Mouse (Mus musculus) liver, embryonic 12.5 days (tissue): ENCODE results near the gene Triml2. TPM values are rescaled to one million over a fixed set of nuclear protein-coding genes. Genes with fewer than 3 reads are reported as not detected.

Experiments
- ATAC-seq: fragments of 200-750 bp; cut with Nextera tagmentation; 2 replicates; pipeline ENCODE4 v1.8.0; 2017; ENCODE audit warnings: moderate number of reproducible peaks, mild to moderate bottlenecking, moderate library complexity
- H3K27ac ChIP-seq: fragments of 300-500 bp; sonication (generic); 2 replicates; pipeline ENCODE4 v1.5.1; 2016; ENCODE audit warnings: mild to moderate bottlenecking
- H3K27me3 ChIP-seq: fragments of 300-500 bp; sonication (generic); replicated peaks from 2 replicates; pipeline ENCODE4 v1.6.1; 2016; ENCODE audit warnings: mild to moderate bottlenecking, moderate library complexity
- H3K36me3 ChIP-seq: fragments of 300-500 bp; sonication (generic); 2 replicates; pipeline ENCODE4 v1.6.1; 2016; ENCODE audit warnings: mild to moderate bottlenecking, moderate library complexity
- H3K4me1 ChIP-seq: fragments of 300-500 bp; sonication (generic); 2 replicates; pipeline ENCODE4 v1.6.1; 2016
- H3K4me2 ChIP-seq: fragments of 300-500 bp; sonication (generic); 2 replicates; pipeline ENCODE4 v1.6.1; 2016; ENCODE audit warnings: mild to moderate bottlenecking, moderate library complexity
- H3K4me3 ChIP-seq: fragments of 300-500 bp; sonication (generic); 2 replicates; pipeline ENCODE4 v1.5.1; 2016; ENCODE audit warnings: mild to moderate bottlenecking, moderate library complexity
- H3K9ac ChIP-seq: fragments of 300-500 bp; sonication (generic); 2 replicates; pipeline ENCODE4 v1.6.1; 2016; ENCODE audit warnings: mild to moderate bottlenecking, moderate library complexity
- H3K9me3 ChIP-seq: fragments of 300-500 bp; sonication (generic); replicated peaks from 2 replicates; pipeline ENCODE4 v1.6.1; 2016; ENCODE audit warnings: mild to moderate bottlenecking, moderate library complexity
- WGBS: fragments of 180-500 bp; shearing (Covaris S2); methylation state at CpG from one replicate; pipeline ENCODE4 v1.1.7; 2016; ENCODE audit not compliant: insufficient replicate concordance; 5-methylcytosine and 5-hydroxymethylcytosine counted together
- polyA plus RNA-seq: library from polyadenylated mRNA; unstranded; fragments of >200 nt; fragmentation: Nextera tagmentation; extraction: Ambion mirVana; gene quantifications from 2 replicates; pipeline ENCODE4 v1.2.1, GENCODE M21; 2016

Gene Triml2
- polyA plus RNA-seq = not detected in 2 replicates

- WGBS = 80% methylated on average over 13 of the region's 13 CpGs
- Histone ChIP-seq H3K9me3 (no peaks in the 10 kb centered on the region), H3K27ac (no peak within 1 kb of the TSS), H3K36me3 (no peaks in the 10 kb centered on the region), H3K27me3 (no peaks in the 10 kb centered on the region), H3K4me3 (no peak within 1 kb of the TSS), H3K4me1 (no peaks in the 10 kb centered on the region), H3K9ac (no peak within 1 kb of the TSS), H3K4me2 (no peak within 1 kb of the TSS)
- no peak for ATAC-seq
Observed at GRCm38 (mm10) chr8:43180054-43180690, at the start of gene Triml2. TSS of gene Triml2 (plus strand) at chr8:43180541.

GRCm38 (mm10) chr8:43141386-43141785 lies 39.0 kb upstream of the Triml2 start, which contains the start of gene Triml1:
TSS of gene Triml1 (minus strand) at chr8:43141486.
- WGBS = 67% methylated on average over 2 of the region's 2 CpGs
- Histone ChIP-seq H3K36me3 (no peaks in the 10 kb centered on the region), H3K27ac (no peak within 1 kb of the TSS), H3K27me3 (no peaks in the 10 kb centered on the region), H3K4me3 (no peak within 1 kb of the TSS), H3K9ac (no peak within 1 kb of the TSS), H3K9me3 (no peaks in the 10 kb centered on the region), H3K4me1 (no peaks in the 10 kb centered on the region), H3K4me2 (no peak within 1 kb of the TSS)
- ATAC-seq = no peak

DNA sequence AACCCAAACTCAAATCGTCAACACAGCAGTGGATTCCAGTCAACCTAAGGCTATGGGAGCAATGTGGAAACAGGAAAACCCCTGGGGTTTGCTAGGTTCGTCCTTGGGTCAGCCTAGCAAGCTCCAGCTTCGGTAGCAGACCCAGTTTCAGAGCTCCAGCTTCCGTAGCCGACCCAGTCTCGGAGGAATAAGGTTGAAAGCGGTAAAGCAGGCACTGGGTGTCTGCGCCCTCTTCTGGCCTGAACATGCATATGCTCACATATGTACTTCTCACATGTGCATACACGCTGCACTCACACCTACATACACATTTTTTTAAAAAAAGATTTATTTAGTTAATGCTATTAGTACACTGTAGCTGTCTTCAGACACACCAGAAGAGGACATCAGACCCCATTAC lies 31.0 kb upstream of the Triml2 start:
- WGBS = 76% methylated on average over 9 of the region's 9 CpGs
- no peak for ATAC-seq

DNA sequence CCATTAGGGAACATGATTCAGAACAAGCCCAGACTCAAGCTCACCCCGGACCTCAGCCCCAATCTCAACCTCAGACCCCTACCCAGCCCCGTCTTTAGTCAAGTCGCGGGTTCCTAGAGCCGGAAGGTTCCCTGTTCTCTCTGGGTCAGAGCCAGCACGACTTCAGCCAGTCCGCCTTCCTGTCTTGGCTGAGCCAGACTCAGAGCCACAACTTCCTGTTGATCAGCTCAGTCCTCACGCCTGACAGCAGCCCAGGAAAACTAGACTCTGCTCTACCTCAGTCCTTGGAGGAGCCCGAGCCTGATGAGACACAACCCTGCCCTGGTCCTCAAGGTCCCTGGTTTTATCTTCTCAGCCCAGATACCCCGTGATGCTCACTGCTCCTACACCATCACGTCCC lies 17.1 kb upstream of the Triml2 start:
- no peak overlapping the region for H3K9ac ChIP-seq
- no peak for ATAC-seq

More for the DNA sequence above, 31.0 kb upstream of the Triml2 start:
- no peaks in the 10 kb centered on the region for H3K36me3 ChIP-seq
- H3K4me2 ChIP-seq = no peak overlapping the region
- no peak overlapping the region for H3K4me3 ChIP-seq
- no peaks in the 10 kb centered on the region for H3K4me1 ChIP-seq
- H3K9ac ChIP-seq = no peak overlapping the region
- no peaks in the 10 kb centered on the region for H3K9me3 ChIP-seq
- H3K27me3 ChIP-seq = no peaks in the 10 kb centered on the region
- H3K27ac ChIP-seq = no peak overlapping the region

GRCm38 (mm10) chr8:43164453-43164852 lies 15.9 kb upstream of the Triml2 start:
- Histone ChIP-seq H3K4me2 (no peak overlapping the region), H3K9ac (no peak overlapping the region), H3K27ac (no peak overlapping the region), H3K27me3 (no peaks in the 10 kb centered on the region), H3K9me3 (no peaks in the 10 kb centered on the region), H3K4me1 (no peaks in the 10 kb centered on the region), H3K4me3 (no peak overlapping the region), H3K36me3 (no peaks in the 10 kb centered on the region)
- 54% methylated on average over 3 of the region's 3 CpGs for WGBS
- ATAC-seq = no peak

More for the DNA sequence above, 17.1 kb upstream of the Triml2 start:
- 30% methylated on average over 11 of the region's 11 CpGs for WGBS
- Histone ChIP-seq H3K9me3 (no peaks in the 10 kb centered on the region), H3K36me3 (no peaks in the 10 kb centered on the region), H3K4me1 (no peaks in the 10 kb centered on the region), H3K4me2 (no peak overlapping the region), H3K27me3 (no peaks in the 10 kb centered on the region), H3K27ac (no peak overlapping the region), H3K4me3 (no peak overlapping the region)

- H3K4me3 ChIP-seq = no peak overlapping the region
- no peaks in the 10 kb centered on the region for H3K27me3 ChIP-seq
- no peaks in the 10 kb centered on the region for H3K36me3 ChIP-seq
- ATAC-seq = no peak
- H3K4me2 ChIP-seq = no peak overlapping the region
- WGBS = 76% methylated on average over 4 of the region's 4 CpGs
- H3K9me3 ChIP-seq = no peaks in the 10 kb centered on the region
- no peak overlapping the region for H3K9ac ChIP-seq
- H3K4me1 ChIP-seq = no peaks in the 10 kb centered on the region
- H3K27ac ChIP-seq = no peak overlapping the region
Observed at GRCm38 (mm10) chr8:43168083-43168482, 12.3 kb upstream of the Triml2 start.

GRCm38 (mm10) chr8:43169249-43169755 lies 11.0 kb upstream of the Triml2 start:
- Histone ChIP-seq H3K4me2 (no peak overlapping the region), H3K9me3 (no peaks in the 10 kb centered on the region), H3K36me3 (no peaks in the 10 kb centered on the region), H3K27me3 (no peaks in the 10 kb centered on the region), H3K4me3 (no peak overlapping the region), H3K9ac (no peak overlapping the region), H3K4me1 (no peaks in the 10 kb centered on the region), H3K27ac (no peak overlapping the region)
- WGBS = 73% methylated on average over 6 of the region's 6 CpGs
- ATAC-seq = no peak

GRCm38 (mm10) chr8:43176766-43177486 lies 3.4 kb upstream of the Triml2 start:
- no peak overlapping the region for H3K4me3 ChIP-seq
- no peak overlapping the region for H3K4me2 ChIP-seq
- H3K27ac ChIP-seq = no peak overlapping the region
- H3K27me3 ChIP-seq = no peaks in the 10 kb centered on the region
- no peak overlapping the region for H3K9ac ChIP-seq
- no peaks in the 10 kb centered on the region for H3K9me3 ChIP-seq
- H3K4me1 ChIP-seq = no peaks in the 10 kb centered on the region
- ATAC-seq = no peak
- WGBS = 71% methylated on average over 6 of the region's 6 CpGs
- no peaks in the 10 kb centered on the region for H3K36me3 ChIP-seq

DNA sequence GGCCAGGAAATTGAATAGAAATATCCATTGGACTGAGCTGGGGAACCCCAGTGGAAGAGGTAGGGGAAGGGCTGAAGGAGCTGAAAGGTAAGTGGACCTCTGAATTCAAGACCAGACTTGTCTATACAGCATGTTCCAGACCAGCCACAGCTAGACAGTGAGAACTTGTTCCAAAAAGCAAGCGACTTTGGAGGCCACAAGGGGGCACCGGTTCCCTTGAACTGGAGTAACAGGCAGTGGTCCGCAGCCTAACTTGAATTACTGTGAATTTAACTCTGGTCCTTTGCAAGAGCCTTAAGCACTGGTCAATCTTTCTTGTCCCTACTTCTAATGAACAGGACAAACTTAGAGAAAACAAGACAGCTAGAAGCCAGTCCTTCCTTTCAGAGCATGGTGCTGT lies 2.1 kb upstream of the Triml2 start:
- Histone ChIP-seq H3K9me3 (no peaks in the 10 kb centered on the region), H3K36me3 (no peaks in the 10 kb centered on the region), H3K9ac (no peak overlapping the region), H3K27ac (no peak overlapping the region), H3K4me3 (no peak overlapping the region), H3K27me3 (no peaks in the 10 kb centered on the region), H3K4me1 (no peaks in the 10 kb centered on the region), H3K4me2 (no peak overlapping the region)
- WGBS = 38% methylated on average over 3 of the region's 3 CpGs
- no peak for ATAC-seq

GRCm38 (mm10) chr8:43179189-43179588 lies 1.2 kb upstream of the Triml2 start:
- Histone ChIP-seq H3K27ac (no peak overlapping the region), H3K4me3 (no peak overlapping the region), H3K9ac (no peak overlapping the region), H3K4me1 (no peaks in the 10 kb centered on the region), H3K9me3 (no peaks in the 10 kb centered on the region), H3K36me3 (no peaks in the 10 kb centered on the region), H3K4me2 (no peak overlapping the region), H3K27me3 (no peaks in the 10 kb centered on the region)
- no peak for ATAC-seq
- WGBS = 11% methylated on average over 4 of the region's 4 CpGs

GRCm38 (mm10) chr8:43182281-43182680 lies 1.9 kb downstream of the Triml2 start:
- 62% methylated on average over 2 of the region's 2 CpGs for WGBS
- Histone ChIP-seq H3K27me3 (no peaks in the 10 kb centered on the region), H3K27ac (no peak overlapping the region), H3K36me3 (no peaks in the 10 kb centered on the region), H3K9ac (no peak overlapping the region), H3K9me3 (no peaks in the 10 kb centered on the region), H3K4me1 (no peaks in the 10 kb centered on the region), H3K4me2 (no peak overlapping the region), H3K4me3 (no peak overlapping the region)
- ATAC-seq = no peak

GRCm38 (mm10) chr8:43215554-43215953 lies 35.2 kb downstream of the Triml2 start:
- no peak overlapping the region for H3K4me2 ChIP-seq
- H3K27ac ChIP-seq = no peak overlapping the region
- H3K9me3 ChIP-seq = no peaks in the 10 kb centered on the region
- no peak overlapping the region for H3K4me3 ChIP-seq
- no peak overlapping the region for H3K9ac ChIP-seq
- no peaks in the 10 kb centered on the region for H3K36me3 ChIP-seq
- H3K27me3 ChIP-seq = no peaks in the 10 kb centered on the region
- H3K4me1 ChIP-seq = no peaks in the 10 kb centered on the region
- ATAC-seq = no peak
